Mouse (Mus musculus) frontal cortex, adult 2 months (tissue): ENCODE data around the gene Nmnat1. TPM values are rescaled to one million over a fixed set of nuclear protein-coding genes. Genes with fewer than 3 reads are reported as not detected.
A peak's percentile ranks its signal among the peaks of the same experiment; 100 is the strongest.
"Not testable (repeated sequence)": the region's sequence is repeated elsewhere in the genome, so short reads cannot be mapped to it uniquely, and the experiment has no call there.

Experiments
- DNase-seq, 2 experiments: peaks; one replicate each; pipeline ENCODE4 v3.0.0; 2022; ENCODE audit warnings: low spot score in 1 of 2; ENCODE audit errors: extremely low spot score in 1 of 2
- polyA plus RNA-seq: library from polyadenylated mRNA; depleted of rRNA; stranded (reverse); fragments of >200 nt; gene quantifications from 2 replicates; pipeline ENCODE4 v1.2.3, GENCODE M21; 2012

Nmnat1 gene
- polyA plus RNA-seq, 1 experiment, result 8.4 TPM

DNA sequence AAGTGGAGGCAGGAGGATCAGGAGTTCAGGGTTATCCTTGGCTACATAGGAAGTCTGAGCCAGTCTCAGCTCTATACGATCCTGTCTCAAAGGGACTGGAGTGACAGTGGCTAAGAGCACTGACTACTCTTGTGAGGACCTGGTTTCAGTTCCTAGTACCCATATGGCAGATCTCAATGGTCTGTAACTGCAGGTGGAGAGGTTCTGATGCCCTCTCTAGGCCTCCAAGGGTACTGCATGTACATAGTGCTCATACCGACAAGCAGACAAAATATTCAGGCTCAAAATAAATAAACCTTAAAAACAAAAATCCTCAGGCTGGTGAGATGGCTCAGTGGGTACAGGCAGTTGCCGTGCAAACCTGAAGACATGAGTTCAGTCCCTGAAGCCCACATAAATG, 6.1 kb upstream of the Nmnat1 start:
- DNase-seq, result no peak

DNA sequence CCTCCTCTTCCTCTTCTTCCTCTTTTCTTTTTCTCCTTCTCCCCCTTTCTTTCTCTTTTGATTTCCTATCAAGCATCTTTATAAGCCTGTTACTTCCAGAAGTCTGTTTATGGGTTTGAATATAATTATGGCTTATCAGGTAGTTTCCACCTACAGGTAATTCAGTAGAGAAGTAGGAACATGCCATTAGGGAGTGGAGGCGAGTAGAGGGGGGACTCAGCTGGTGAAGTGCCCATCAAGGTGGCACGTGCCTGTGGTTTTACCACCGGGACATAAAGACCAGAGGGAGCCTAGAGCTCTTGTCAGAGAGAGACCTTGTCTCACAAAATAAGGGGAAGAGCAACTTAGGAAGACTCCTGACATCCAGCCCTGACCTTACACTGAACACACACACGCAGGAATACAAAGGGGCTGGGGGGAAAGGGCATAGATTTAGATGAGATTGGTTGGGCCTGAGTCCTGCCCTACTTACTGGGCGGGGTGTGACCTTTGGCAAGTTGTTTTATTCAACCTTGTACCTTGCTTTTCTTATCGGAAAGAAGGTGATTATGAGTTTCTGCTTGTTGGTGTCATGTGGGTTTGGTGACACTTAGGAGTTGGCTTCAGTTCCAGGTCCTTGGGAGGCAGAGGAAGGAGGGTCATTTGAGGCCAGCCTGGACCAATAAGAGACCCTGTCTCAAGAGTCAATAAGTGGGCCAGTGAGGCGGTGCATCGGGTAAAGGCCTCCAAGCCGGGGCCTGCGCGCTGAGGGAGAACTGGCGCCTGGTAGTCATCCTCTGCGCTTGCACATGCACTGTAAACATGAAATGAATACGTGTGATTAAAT, 4.6 kb upstream of the Nmnat1 start:
- DNase-seq, result no peak

DNA sequence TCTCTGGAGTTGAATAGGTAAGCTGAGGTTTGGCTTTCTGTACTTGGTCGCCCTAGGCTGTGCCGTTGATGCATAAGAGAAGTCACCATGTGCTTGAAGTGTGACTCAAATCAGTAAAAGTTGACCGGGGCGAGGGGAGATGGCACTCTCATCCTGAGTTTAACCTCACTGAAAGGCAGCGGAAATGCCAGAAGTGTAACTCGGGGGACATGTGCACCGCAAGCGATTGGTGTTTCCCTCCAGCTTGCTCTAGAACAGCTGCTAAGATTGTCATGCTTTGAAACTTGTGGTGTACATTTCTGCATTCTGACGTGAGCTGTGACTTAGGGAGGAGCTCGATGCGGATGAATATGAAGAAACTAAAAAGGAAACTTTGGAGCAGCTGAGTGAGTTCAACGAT, 2.7 kb upstream of the Nmnat1 start:
- DNase-seq, result no peak

DNA sequence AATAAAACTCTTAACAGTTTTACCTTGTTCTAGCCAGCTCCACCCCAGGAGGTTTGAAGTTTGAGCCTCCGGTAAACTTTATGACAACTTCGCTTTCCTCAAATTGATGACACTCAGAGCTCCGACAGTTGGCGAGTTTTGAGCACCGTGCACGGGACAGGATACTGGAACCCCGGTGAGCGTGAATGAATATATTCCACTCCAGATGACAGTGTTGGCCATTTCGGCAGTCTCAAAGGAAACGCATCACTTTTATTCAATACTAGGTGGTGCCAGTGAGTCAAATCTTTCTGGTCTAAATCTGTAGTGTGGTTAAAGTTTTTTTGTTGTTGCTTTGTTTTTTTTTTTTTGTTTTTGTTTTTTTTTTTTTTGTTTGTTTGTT, 814 bp upstream of the Nmnat1 start:
- DNase-seq, result peak in 1 of 2 experiments; percentile 44

DNA sequence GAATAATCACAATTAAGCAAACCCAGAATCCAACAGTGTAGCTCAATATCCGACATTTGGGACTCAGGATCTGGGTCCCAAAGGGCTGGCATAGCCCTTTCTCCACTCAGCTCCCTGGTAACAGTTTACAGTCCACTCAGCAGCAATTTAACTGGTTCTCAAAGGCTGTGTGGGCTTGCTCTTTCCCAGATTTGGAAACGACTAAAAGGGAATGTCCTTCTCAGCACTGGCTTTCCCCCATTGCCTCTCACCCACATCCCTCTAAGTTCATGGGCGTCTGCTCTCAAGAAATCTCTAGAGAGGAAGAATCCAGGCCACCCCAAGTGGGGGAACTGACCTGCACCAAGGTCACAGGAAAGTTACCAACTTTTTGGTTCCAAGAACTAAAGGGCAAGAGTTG, 436 bp downstream of the Nmnat1 start:
- peak in 1 of 2 experiments; percentile 17 for DNase-seq

DNA sequence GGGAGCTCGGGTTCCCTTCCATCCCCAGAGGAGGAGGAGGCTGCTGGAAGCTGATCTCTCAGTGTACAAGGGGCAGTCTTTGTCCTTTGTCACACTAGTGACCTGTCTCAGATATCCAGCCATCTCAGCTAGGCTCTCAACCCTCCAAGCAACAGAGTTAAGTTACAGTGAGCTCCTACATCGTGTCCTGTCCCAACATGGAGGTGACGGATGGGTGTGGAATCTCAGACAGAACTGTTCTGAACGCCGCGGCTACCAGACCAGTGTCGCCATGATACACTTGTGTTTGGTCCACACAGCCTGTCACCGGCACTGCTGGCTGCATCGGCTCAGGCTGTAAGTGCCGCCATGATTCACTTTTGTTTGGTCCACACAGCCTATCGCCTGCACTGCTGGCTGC, 7.9 kb downstream of the Nmnat1 start, which contains the start of gene Tmem274:
TSS of gene Tmem274 (plus strand) at position 301 of the 400 bp plus-strand sequence.
- no peak for DNase-seq

DNA sequence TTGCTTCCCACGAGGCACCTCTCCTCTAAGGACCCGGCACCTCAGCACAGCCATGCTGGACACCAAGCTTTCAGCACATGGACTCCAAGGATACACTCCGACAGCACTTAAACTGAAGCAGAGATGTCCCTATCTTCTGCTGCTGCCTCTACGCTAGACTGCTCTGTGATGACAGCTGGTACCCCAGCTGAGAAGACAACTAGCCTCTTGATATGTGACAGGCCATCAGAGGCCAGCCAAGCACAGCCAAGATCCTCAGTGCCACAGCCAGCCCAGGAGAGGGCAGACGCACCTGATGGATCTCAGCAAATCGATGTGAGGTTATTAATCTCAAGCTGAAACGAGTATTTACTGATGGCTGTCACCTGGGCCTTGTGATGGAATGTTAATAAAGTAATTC, 9.9 kb downstream of the Nmnat1 start:
- no peak for DNase-seq

DNA sequence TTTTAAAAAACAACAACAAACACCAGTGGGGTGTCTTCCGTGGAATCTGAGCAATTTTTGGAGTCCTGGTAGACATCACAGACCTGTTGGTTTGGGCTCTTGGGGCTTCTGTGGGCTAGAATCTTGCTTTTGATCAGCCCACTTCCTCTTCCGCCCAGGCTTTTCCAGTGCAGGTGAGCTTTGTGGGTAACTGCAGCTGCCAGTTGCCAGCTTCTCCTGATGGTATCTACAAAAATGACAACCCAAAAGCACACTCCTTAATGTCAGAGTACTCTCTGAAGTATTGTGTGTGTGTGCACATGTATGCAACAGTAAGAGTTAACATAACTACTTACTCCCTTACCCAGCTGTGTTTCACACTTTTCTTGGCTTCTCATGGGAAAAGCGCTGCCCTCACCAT, 15.4 kb downstream of the Nmnat1 start:
- DNase-seq, result no peak

DNA sequence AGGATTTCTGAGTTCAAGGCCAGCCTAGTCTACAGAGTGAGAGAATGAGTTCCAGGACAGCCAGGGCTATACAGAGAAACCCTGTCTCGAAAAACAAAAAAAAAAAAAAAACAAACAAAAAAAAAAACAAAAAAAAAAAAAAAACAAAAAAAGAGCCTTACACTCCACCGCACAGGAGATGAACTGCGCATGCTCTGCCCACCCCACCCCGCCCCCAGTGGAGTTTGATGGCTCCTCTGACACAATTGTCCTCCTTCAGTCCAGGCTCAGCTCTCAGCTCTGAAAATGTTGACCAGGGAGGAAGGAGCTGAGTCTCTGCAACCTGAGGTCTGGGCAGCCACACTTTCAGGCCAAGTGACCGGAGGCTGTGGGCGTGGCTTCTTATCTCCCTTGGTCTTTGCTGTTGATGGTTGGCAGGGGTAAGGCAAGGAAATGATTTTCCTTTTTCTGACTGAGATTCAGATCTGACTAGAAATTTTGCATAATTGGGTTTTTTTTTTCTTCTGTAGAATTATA, 21.5 kb downstream of the Nmnat1 start:
- DNase-seq, result no peak

DNA sequence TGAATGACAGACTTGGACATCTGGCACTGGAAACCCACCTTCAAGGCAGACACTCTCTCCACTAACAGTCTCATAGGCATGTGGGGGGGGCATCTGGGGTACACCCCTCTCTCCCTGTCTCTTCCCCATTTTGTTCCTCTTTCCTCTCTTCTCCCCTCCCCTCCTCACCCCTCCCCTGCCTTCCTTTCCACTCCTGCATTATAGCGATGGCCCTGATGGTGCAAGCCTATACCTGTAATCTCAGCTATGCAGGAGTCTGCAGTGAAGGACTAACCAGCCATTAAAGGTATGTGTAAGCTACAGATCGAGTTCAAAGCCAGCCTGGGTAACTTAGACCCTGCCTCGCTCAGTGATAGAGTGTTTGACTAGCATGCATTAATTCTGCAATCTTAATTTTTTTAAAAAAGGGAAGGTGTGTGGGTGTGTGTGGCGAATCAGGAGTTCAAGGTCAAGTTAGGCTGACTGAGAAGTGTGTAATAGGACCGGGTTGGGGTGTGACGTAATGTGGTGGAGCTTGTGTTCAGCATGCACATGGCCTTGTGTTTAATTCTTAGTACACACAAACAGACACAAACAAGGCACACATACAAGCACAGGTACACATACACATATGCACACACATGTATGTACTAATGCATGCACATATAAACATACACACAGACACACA, 22.6 kb downstream of the Nmnat1 start:
- DNase-seq, result no peak

DNA sequence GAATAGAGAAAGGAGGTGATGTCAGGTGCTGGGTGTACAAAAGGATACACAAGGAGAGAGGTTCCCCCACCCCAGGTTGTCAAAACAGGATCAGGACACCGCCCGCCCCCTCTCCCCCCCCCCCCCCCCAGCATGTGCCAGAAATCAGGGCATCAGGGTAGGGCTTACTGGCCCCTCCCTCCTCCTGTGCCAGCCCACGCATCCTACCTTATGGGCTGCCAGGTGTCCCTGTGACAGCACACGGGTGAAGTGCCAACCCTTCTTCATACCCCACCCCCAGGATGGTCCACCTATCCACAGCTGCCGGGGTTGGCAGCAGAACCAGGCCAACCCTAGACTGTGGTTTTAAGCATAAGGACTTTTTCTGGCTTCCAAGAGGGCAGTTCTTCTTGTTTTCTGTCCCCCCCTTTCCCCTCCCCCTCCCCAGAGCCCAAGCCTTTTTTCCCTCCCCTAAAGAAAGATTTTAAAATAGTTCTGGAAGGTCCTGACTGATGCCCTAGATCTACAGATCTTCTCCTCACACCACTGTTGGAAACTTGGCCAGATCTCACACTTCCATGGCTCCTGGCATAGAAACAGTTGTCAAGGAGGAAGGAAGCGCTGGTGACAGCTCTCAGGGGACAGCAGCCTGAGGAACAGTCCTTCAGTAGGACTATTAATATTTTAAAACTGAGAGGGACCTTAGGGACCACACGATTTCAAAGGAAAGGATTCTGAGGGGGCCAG, 23.3 kb downstream of the Nmnat1 start:
- DNase-seq, result peak in 1 of 2 experiments; percentile 6

DNA sequence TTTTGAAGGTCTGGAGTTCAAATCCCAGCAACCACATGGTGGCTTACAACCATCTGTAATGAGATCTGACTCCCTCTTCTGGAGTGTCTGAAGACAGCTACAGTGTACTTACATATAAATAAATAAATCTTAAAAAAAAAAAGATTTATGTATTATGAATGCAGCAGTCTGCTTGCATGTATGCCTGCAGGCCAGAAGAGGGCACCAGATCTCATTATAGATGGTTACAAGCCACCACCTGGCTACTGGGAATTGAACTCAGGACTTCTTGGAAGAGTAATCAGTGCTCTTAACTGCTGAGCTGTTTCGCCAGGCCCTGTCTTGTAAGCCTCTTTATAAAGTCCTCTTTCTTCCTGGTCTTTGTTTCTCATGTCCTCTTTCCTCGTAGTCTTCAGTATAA, 24.5 kb downstream of the Nmnat1 start:
- DNase-seq, result not testable (repeated sequence)

DNA sequence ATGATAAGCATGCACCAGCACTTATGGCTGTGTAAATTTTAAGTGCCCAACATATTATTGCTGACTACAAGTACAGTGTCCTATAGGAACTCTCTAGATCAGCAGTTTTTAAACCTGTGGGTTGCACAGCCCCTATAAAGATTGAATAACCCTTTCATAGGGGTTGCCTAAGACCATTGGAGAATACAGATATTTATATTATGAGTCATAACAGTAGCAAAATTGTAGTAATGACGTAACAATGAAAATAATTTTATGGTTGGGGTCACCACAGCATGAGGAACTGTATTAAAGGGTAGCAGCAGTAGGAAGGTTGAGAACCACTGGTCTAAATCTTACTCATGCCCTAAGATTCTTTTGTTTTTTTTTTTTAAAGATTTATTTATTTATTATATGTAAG, 25.6 kb downstream of the Nmnat1 start:
- DNase-seq, result no peak

DNA sequence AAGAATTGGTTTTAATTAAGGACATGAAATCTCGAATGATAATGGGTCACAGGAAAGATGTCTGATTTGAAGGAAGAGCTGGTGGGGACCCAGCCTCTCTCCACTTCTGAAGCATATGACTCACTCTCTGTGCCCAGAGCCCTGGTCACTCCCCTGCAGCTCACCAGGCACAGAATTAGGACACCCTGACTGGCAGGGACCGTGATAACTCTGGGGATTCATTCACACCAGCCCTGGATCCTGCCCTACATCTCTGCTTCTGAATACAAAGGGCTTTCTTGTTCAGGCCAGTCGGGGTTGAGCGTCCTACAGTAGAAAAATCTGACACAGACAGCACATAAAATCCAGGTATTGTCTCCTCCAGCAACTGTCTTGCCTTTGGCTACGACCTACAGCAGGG, 26.5 kb downstream of the Nmnat1 start:
- DNase-seq, result no peak

DNA sequence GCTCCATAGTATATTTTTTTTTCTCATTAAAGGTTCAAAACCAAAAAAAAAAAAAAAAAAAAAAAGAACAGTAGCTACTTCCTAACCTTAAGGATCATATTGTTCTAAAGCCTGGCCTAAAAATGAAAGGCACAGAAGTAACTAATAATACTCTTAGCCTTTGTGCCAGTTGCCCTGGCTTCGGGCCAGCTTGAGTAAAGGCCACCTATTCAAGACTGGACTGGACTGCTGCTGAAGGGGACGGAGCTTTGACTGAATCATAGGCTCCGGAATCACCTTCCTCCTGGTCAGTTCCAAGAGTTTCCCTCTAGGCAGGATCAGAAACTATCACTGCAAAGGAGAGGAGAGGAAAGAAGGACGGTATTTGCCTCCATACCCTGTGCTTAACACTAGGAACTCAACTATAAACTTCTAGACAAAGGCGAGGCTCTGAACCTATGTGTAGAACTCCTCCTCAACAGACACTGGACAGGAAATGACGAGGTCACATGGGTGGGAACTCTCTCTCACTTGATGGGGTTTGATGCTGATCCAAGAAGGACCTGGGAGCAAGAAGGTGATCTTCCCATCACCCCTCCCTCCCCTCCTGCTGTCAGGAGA, 27.1 kb downstream of the Nmnat1 start:
- no peak for DNase-seq

DNA sequence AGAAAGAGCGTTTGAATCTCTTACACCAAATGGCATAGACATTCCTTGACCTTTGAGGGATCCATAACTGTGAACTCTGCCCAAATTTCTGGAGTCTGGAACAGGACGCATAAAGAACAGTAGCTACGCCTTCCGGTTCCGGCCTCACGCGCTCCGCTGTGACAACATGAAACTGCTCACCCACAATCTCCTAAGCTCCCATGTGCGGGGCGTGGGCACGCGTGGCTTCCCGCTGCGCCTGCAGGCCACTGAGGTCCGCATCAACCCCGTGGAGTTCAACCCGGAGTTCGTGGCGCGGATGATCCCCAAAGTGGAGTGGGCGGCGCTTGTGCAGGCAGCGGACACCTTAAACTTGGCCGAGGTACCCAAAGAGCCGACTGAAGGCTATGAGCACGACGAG, 27.8 kb downstream of the Nmnat1 start:
- DNase-seq, result not testable (repeated sequence)

DNA sequence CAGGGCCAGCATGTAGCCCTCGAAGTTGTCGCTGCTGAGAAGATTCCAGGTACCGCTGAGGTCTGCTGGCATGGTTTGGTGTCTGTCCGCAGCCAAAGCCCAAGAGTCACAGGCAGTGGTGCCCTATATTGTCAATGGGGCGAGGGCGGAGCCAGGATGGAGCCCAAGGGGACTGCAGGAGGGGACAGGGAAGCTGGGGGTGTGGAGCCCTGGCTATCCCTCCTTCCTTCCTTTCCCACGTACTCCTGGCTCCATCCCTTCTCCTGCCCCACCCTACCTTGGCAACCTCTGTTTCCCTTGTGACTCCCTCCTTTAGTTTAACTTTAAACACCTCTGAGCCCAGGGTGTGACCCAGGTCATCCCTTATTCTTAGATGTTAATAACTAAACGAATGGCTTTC, 30.1 kb downstream of the Nmnat1 start, which contains the start of gene Rbp7:
TSS of gene Rbp7 (minus strand) at position 100 of the 400 bp plus-strand sequence.
- no peak for DNase-seq

DNA sequence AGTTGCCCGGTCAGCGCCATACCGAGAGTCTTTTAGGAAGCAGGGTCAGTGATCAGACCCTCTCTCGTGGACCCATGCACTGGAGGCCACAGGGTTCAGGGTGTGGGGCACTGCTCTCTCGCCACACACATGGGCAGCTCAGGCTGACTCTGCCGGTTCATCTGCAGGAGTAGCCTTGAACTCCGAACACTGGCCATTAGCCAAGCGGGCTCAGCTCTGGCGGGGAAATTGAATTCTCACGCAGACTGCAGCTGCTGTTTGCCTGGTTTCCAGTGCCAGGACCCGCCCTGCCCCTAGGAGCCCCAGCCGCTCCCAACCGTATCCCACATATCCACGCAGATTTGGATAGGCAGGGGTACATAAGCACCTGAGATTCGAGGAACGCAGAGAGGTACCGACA, 30.7 kb downstream of the Nmnat1 start:
- no peak for DNase-seq

DNA sequence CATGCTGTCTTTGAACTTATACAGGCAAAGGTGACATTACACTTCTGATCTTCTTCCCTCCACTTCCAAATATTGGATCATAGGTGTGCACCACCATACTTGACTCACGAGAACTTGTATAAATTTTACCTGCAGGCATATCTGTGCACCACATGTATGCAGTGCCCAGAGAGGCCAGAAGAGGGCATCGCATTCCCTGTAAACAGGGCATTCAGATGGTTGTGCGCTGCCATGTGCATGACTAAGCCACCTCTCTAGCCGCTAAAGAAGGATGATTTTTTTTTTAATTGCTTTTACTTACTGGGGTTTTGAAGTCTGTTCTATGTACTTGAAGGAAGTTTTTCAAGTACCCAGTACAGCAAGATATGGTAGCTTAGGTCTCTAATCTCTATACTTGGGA, 31.3 kb downstream of the Nmnat1 start:
- DNase-seq, result no peak

DNA sequence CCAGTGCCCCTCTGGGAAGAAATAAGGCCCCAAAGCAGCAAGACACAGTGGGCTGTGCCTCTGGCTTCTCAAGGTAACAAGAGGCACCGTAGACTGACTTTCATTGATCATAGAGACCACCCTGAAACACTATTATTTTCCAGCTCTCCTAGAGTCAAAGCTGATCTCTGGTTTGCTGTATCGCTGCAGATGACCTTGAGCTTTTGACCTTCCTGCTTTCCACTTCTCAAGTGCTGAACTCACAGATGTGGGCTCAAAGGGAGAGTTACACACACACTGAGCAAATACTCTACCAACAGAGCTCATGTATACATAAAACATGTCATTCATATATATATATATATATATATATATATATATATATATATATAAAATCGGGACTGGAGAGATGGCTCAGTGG, 34.4 kb downstream of the Nmnat1 start:
- no peak for DNase-seq

DNA sequence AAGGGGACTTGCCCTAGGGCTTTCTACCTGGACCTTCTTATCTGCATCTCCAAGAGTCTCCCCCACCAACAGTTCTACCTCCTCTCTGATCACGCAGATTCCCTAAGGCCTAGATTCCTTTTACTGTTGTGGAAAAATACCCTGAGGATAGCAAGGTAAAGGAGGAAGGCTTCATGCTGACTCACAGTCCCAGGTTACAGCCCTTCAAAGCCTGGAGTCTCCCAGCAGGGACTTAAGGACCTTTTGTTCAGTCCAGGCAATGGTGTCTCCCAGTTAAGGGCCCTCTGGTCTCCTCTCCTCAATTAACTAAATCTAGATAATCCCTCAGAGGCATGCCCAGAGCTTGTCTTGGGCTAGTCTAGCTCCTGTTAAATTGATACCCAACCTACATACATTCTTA, 38.7 kb downstream of the Nmnat1 start:
- DNase-seq, result no peak
